Mouse (Mus musculus) liver, adult 2 months (tissue): ENCODE results near the gene Psme3. TPM values are rescaled to one million over a fixed set of nuclear protein-coding genes. Genes with fewer than 3 reads are reported as not detected.

Source experiments
- DNase-seq: peaks from one replicate; pipeline ENCODE4 v3.0.0-alpha.2; 2011; ENCODE audit warnings: low read depth, low spot score; ENCODE audit errors: extremely low read depth
- H3K27ac ChIP-seq: fragments of 200-500 bp; replicated peaks from 2 replicates; pipeline ENCODE4 v1.5.1; 2012; ENCODE audit warnings: low read depth, mild to moderate bottlenecking, control low read depth, inconsistent platforms, low read length; ENCODE audit not compliant: insufficient read depth
- H3K27me3 ChIP-seq: fragments of 200-500 bp; 2 replicates; pipeline ENCODE4 v1.6.1; 2012; ENCODE audit warnings: mild to moderate bottlenecking, moderate library complexity, low read length, inconsistent platforms; ENCODE audit not compliant: control insufficient read depth, insufficient read depth
- H3K36me3 ChIP-seq: fragments of 200-500 bp; 2 replicates; pipeline ENCODE4 v1.6.1; 2012; ENCODE audit warnings: low read length, inconsistent platforms; ENCODE audit not compliant: control insufficient read depth, insufficient read depth
- H3K4me1 ChIP-seq: fragments of 200-500 bp; 2 replicates; pipeline ENCODE4 v1.6.1; 2011; ENCODE audit warnings: low read length; ENCODE audit not compliant: control insufficient read depth, insufficient read depth
- H3K4me3 ChIP-seq: fragments of 200-500 bp; 2 replicates; pipeline ENCODE4 v1.5.1; 2011; ENCODE audit warnings: low read depth, mild to moderate bottlenecking, control low read depth, low read length, moderate library complexity; ENCODE audit not compliant: insufficient read depth
- H3K79me2 ChIP-seq: fragments of 200-500 bp; 2 replicates; pipeline ENCODE4 v1.6.1; 2012; ENCODE audit warnings: inconsistent platforms, mild to moderate bottlenecking, low read length, moderate library complexity; ENCODE audit not compliant: control insufficient read depth, insufficient read depth
- H3K9ac ChIP-seq: fragments of 200-500 bp; 2 replicates; pipeline ENCODE4 v1.6.1; 2012; ENCODE audit warnings: low read depth, mild to moderate bottlenecking, control low read depth, inconsistent platforms, low read length
- CTCF ChIP-seq: fragments of 200-500 bp; IDR thresholded peaks from 2 replicates; pipeline ENCODE4 v1.5.1; 2011; ENCODE audit warnings: low read depth, low read length, control low read depth
- POLR2A ChIP-seq: fragments of 200-500 bp; IDR thresholded peaks from 2 replicates; pipeline ENCODE4 v1.6.1; 2011; ENCODE audit warnings: low read length, control low read depth; ENCODE audit not compliant: insufficient read depth; ENCODE audit errors: extremely low read depth
- WGBS: fragments of 180-500 bp; shearing (Covaris S2); methylation state at CpG from one replicate; pipeline ENCODE4 v1.1.7; 2018; 5-methylcytosine and 5-hydroxymethylcytosine counted together
- polyA plus RNA-seq: library from polyadenylated mRNA; depleted of rRNA; stranded (reverse); fragments of >200 nt; gene quantifications from 2 replicates; pipeline ENCODE4 v1.2.3, GENCODE M21; 2012
- total RNA-seq: library from RNA; depleted of rRNA; stranded (reverse); fragments of >200 nt; gene quantifications from 2 replicates; pipeline ENCODE4 v1.2.3, GENCODE M21; 2014

Psme3 gene
- total and polyA plus RNA-seq, 2 experiments: 15.8 to 37.9 TPM

GRCm38 (mm10) chr11:101351721-101352111 is 35.7 kb downstream of the Psme3 start:
- no peak for TF ChIP-seq CTCF
- TF ChIP-seq POLR2A: no peak
- Histone ChIP-seq H3K4me3 (no peak overlapping the region), H3K27ac (peak overlapping the region; percentile 93), H3K27me3 (no peaks in the 10 kb centered on the region), H3K79me2 (no peaks in the 10 kb centered on the region), H3K9ac (peak overlapping the region; percentile 40), H3K4me1 (peaks cover 43% of the 10 kb centered on the region), H3K36me3 (no peaks in the 10 kb centered on the region)
- peak; percentile 96 for DNase-seq
- WGBS: 23% methylated on average over 3 of the region's 3 CpGs

DNA sequence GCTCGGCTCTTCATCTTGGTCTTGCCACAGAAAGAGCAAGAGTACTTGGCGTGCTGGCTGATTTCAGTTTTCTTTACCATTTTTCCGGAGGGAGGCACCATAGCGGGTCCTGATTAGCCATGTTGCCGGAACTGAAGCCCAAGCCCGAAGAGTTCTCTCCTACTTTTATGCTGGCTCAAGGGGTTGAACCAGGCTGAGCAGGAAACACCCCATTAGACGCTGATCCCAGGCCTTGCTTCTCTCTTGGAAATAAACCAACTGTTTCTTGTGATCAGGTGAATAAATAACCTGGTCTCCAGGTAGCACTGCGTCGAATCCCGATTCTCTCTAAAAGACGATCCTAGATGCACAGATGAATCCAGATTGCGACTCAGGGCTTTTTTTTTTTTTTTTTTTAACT is 37.4 kb downstream of the Psme3 start:
- Histone ChIP-seq H3K9ac (peak overlapping the region; percentile 23; the same call in 1 of the 2 replicates), H3K79me2 (no peaks in the 10 kb centered on the region), H3K4me3 (no peak overlapping the region), H3K27me3 (no peaks in the 10 kb centered on the region), H3K36me3 (no peaks in the 10 kb centered on the region), H3K27ac (peak overlapping the region; percentile 93), H3K4me1 (peaks cover 43% of the 10 kb centered on the region)
- WGBS: 37% methylated on average over 12 of the region's 12 CpGs
- peak; percentile 82 for DNase-seq
- no peak for TF ChIP-seq POLR2A
- no peak for TF ChIP-seq CTCF

DNA sequence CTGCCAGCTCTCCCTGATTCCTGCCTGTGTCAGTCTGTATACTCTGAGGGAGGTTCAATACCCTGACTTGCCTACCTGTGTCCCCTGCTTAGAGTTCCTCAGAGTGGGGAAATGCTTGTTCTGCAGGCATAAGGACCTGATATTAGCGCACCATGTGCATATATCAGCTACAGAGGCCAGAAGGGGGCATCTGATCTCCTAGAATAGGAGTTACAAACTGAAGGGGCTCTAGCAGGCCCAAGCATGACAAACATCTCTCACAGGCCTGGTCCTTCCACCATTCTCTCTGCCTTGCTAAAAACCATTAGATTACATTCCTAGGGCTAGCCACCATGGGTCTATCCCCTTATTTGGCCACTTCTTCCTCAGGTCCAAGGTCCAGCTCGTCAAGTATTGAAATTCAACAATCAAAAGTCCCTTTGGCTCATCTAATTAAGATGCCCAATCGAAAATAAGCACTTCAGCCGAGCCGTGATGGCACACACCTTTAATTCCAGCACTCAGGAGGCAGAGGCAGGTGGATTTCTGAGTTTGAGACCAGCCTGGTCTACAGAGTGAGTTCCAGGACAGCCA is 38.5 kb downstream of the Psme3 start:
- WGBS: 41% methylated on average over 5 of the region's 5 CpGs
- Histone ChIP-seq H3K27me3 (no peaks in the 10 kb centered on the region), H3K4me3 (no peak overlapping the region), H3K4me1 (peaks cover 43% of the 10 kb centered on the region), H3K79me2 (no peaks in the 10 kb centered on the region), H3K36me3 (no peaks in the 10 kb centered on the region), H3K9ac (peak overlapping the region; percentile 57), H3K27ac (peak overlapping the region; percentile 79)
- no peak for TF ChIP-seq POLR2A
- no peak for TF ChIP-seq CTCF
- peak; percentile 70 for DNase-seq

DNA sequence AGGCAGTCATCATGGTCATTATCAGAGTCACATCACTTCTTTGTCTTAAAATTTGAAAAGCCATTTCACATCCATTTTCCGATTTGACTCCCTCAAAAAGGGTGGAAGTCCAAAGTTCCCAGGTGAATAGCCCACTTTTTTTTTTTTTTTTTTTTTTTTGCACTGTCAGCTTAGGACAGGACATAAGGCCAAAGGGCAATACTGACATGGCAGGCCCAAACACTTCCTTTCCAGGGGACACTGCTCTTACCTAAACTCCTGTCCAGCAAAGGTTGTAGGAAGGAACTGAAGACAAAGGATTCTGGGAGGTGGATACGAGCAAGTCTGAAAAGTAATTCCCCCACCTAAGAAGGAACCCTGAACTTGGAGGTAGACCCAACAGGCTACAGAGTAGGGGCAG is 39.9 kb downstream of the Psme3 start:
- Histone ChIP-seq H3K36me3 (no peaks in the 10 kb centered on the region), H3K27me3 (no peaks in the 10 kb centered on the region), H3K4me3 (no peak overlapping the region), H3K27ac (peak overlapping the region; percentile 96), H3K4me1 (peaks cover 51% of the 10 kb centered on the region), H3K79me2 (no peaks in the 10 kb centered on the region), H3K9ac (peak overlapping the region; percentile 43; the same call in 1 of the 2 replicates)
- peak; percentile 94 for DNase-seq
- TF ChIP-seq CTCF: no peak
- no peak for TF ChIP-seq POLR2A
- 12% methylated on average over 2 of the region's 2 CpGs for WGBS

DNA sequence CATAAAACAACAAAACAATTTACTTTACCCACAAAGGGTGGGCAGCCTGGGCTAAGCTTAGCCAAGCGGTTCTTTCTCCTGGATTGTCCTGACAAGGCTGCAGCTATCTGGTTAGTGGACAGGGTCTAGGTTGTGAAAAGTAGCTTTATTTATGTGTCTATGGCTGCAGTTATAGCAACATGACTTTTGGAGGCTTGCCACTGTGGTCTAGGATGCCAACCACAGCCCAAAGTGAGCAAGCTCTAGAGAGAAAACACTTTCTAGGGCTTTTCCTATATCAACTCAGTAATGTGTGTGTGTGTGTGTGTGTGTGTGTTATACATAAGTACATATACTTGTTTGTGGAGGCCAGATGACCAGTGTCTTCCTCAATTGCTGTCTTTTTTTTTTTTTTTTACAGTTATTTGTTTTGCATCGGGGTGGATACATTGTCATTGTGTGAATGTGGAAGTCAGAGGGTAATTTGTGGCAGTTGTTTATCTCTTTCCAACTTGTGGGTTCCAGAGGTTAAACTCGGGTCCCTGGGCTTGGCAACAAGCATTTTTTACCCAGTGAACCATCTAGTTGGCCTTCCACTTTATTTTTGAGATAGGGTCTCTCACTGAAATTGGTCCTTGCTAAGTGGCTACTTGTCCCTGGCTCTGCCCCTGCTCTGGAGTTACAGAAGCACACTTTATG is 41.6 kb downstream of the Psme3 start:
- Histone ChIP-seq H3K4me3 (no peak overlapping the region), H3K27ac (no peak overlapping the region), H3K9ac (no peak overlapping the region), H3K79me2 (no peaks in the 10 kb centered on the region), H3K36me3 (no peaks in the 10 kb centered on the region), H3K27me3 (no peaks in the 10 kb centered on the region), H3K4me1 (peaks cover 45% of the 10 kb centered on the region)
- no peak for TF ChIP-seq POLR2A
- TF ChIP-seq CTCF: no peak
- DNase-seq: no peak
- 41% methylated on average over 3 of the region's 3 CpGs for WGBS

- Histone ChIP-seq H3K27ac (peak overlapping the region; percentile 75; the same call in 1 of the 2 replicates), H3K36me3 (no peaks in the 10 kb centered on the region), H3K4me1 (peaks cover 37% of the 10 kb centered on the region), H3K27me3 (no peaks in the 10 kb centered on the region), H3K4me3 (no peak overlapping the region), H3K9ac (no peak overlapping the region), H3K79me2 (no peaks in the 10 kb centered on the region)
- DNase-seq: peak; percentile 25
- 71% methylated on average over 9 of the region's 9 CpGs for WGBS
- TF ChIP-seq POLR2A (no peak), CTCF (no peak)
These were observed 43.8 kb downstream of the Psme3 start for GRCm38 (mm10) chr11:101359776-101360175.
